Mouse (Mus musculus) CD4-positive, CD25-positive, alpha-beta regulatory T cell, adult 2 months (primary cell): ENCODE results near the gene Gm21943.
"Not testable (repeated sequence)": the region's sequence is repeated elsewhere in the genome, so short reads cannot be mapped to it uniquely, and the experiment has no call there.

Experiments
- DNase-seq: peaks from one replicate; pipeline ENCODE4 v3.0.0-alpha.2; 2012; ENCODE audit warnings: low read depth, low spot score

Gene Gm21943

DNA sequence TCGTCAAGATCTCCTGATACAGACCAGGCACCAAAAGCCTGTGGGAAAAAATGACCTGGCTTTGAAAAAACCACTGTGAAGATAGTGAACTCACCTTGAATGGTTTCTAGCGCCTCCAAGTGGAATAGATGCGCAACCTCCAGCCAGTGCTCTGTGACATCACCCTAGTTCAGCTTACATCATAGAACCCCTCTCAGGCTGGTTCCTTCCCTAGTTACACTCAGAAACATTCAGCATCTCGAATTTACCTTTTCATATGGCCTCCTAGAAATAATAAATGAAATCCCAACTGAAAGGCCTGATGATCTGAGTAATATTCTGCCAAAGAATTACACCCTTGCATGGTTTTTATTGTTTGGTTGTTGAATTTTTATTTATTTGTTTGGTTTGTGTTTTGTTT is at the start of gene Gm21943:
Gm21943 (minus strand) TSS at position 101 of the 400 bp plus-strand sequence.
- DNase-seq = not testable (repeated sequence)
